Mouse (Mus musculus) mouse trophoblast stem cell (cell line): ENCODE data around the gene Zic3.

Experiments
- in situ Hi-C, 2 experiments: fragments of 300-500 bp; cut with MseI, MboI; formaldehyde crosslinking; loops; 2 replicates in 1 of 2; 3 replicates in 1 of 2; pipeline ENCODE4 v1.15.1; 2025

Zic3 gene

DNA sequence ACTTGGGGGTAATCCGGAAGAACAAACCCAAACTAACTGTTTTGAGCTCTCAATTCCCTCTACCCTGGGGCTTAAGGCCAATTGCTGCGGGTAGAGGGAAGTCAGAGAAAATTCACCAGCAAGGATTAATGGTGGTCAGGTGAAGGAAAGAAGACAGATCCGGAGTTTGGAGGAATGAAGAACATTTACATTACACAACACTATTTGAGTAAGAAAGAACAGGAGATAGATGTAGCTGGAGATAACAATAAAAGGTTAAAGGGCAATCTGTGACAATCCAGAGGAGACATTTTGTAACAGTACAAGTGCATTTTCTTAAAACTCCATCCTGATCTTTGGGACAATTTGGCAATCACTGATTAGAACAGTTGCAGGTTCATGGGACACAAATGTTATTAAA, 19.4 kb downstream of the Zic3 start:
- in situ Hi-C loops: no loop called here

DNA sequence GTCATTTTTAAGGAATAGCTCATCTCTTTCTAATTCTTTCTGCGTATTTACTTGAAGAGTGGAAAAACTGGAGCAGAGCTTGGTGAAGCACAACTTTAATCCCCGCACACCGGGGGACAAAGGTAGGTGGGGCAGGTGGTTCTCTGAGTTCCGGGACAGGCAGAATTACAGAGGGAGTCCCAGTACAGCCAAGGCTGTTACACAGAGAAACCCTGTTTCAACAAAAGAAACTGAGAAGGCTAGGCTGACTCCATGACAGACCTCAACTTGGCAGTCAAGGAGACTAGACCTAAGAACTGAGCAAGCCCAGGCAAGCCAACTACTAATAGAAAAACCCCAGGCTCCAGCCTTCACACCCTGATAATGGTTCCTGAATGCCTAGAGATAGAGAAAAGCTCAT, 20.0 kb downstream of the Zic3 start:
- in situ Hi-C loops: no loop called here
